Mouse (Mus musculus): ENCODE results near the gene 3110082I17Rik. TPM values are rescaled to one million over a fixed set of nuclear protein-coding genes. Genes with fewer than 3 reads are reported as not detected.

The 3110082I17Rik gene
- polyA plus RNA-seq, 2 experiments = 11.2 to 11.6 TPM

- H3K9me3 ChIP-seq (ENCODE audit: control insufficient read depth, low read length) = no peaks in the 10 kb centered on the region
- H3K4me1 ChIP-seq (replicated peaks; ENCODE audit: control insufficient read depth in 2 of 2, insufficient read depth in 2 of 2, low read length in 1 of 2) = peaks cover 34 to 50% of the 10 kb centered on the region in 2 experiments
- H3K27ac ChIP-seq = peak overlapping the region; percentile 75
- H3K4me2 ChIP-seq (ENCODE audit: low read depth) = peak overlapping the region; percentile 47
- H3K4me3 ChIP-seq (ENCODE audit: insufficient read depth in 1 of 2, low read depth in 2 of 2, low read length in 2 of 2) = peak overlapping the region in 1 of 2 experiments; percentile 15; a peak in 2 of 4 replicates
- DNase-seq (ENCODE audit: low read depth in 3 of 3, low spot score in 3 of 3) = peak in 1 of 3 experiments; percentile 62
- H3K27me3 ChIP-seq (ENCODE audit: control insufficient read depth, insufficient read depth, low read length) = no peaks in the 10 kb centered on the region
- H3K9ac ChIP-seq (replicated peaks) = peak overlapping the region; percentile 49
- WGBS (ENCODE audit: insufficient replicate concordance) = 23% methylated on average over 7 of the region's 7 CpGs
- peaks cover 45% of the 10 kb centered on the region for H3K36me3 ChIP-seq (replicated peaks; ENCODE audit: control insufficient read depth, insufficient read depth, low read depth)
- TF ChIP-seq EP300 (IDR thresholded peaks at IDR 0.05; ENCODE audit: low read depth) (peak; percentile 43; the same call in 1 of the 2 replicates), CTCF (IDR thresholded peaks at IDR 0.05; ENCODE audit: low read depth) (no peak)
- ATAC-seq (ENCODE audit: insufficient read depth) = peak; percentile 34
Observed at GRCm38 (mm10) chr5:139394399-139394798, 65.9 kb downstream of the 3110082I17Rik start.

DNA sequence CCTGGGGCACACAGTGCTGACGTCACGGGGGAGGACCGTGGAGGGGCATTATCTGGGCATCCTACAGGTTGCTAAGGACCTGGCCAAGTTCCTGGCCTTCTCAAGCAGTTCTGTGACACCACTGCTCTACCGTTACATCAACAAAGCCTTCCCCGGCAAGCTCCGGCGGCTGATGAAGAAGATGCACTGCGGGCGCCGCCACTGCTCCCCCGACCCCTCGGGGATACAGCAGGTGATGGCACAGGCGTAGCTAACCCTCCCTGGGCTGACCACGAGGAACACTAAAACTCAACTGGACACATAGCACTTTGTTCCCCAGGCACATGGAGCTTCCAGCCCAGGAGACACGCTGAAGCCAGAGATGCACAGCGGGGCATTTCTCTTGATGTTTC lies 67.1 kb downstream of the 3110082I17Rik start:
- no peaks in the 10 kb centered on the region for H3K9me3 ChIP-seq (ENCODE audit: control insufficient read depth, low read length)
- no peak for DNase-seq (ENCODE audit: low read depth in 3 of 3, low spot score in 3 of 3)
- WGBS (ENCODE audit: insufficient replicate concordance) = 90% methylated on average over 16 of the region's 16 CpGs
- peak overlapping the region; percentile 75 for H3K27ac ChIP-seq
- H3K36me3 ChIP-seq (replicated peaks; ENCODE audit: control insufficient read depth, insufficient read depth, low read depth) = peaks cover 45% of the 10 kb centered on the region
- no peak for ATAC-seq (ENCODE audit: insufficient read depth)
- H3K4me3 ChIP-seq (ENCODE audit: insufficient read depth in 1 of 2, low read depth in 2 of 2, low read length in 2 of 2) = no peak overlapping the region
- peaks cover 40 to 54% of the 10 kb centered on the region in 2 experiments for H3K4me1 ChIP-seq (replicated peaks; ENCODE audit: control insufficient read depth in 2 of 2, insufficient read depth in 2 of 2, low read length in 1 of 2)
- no peak overlapping the region for H3K9ac ChIP-seq (replicated peaks)
- peak overlapping the region; percentile 0; the same call in 1 of the 2 replicates for H3K4me2 ChIP-seq (ENCODE audit: low read depth)
- H3K27me3 ChIP-seq (ENCODE audit: control insufficient read depth, insufficient read depth, low read length) = no peaks in the 10 kb centered on the region
- TF ChIP-seq EP300 (IDR thresholded peaks at IDR 0.05; ENCODE audit: low read depth) = no peak
- TF ChIP-seq CTCF (IDR thresholded peaks at IDR 0.05; ENCODE audit: low read depth) = no peak

DNA sequence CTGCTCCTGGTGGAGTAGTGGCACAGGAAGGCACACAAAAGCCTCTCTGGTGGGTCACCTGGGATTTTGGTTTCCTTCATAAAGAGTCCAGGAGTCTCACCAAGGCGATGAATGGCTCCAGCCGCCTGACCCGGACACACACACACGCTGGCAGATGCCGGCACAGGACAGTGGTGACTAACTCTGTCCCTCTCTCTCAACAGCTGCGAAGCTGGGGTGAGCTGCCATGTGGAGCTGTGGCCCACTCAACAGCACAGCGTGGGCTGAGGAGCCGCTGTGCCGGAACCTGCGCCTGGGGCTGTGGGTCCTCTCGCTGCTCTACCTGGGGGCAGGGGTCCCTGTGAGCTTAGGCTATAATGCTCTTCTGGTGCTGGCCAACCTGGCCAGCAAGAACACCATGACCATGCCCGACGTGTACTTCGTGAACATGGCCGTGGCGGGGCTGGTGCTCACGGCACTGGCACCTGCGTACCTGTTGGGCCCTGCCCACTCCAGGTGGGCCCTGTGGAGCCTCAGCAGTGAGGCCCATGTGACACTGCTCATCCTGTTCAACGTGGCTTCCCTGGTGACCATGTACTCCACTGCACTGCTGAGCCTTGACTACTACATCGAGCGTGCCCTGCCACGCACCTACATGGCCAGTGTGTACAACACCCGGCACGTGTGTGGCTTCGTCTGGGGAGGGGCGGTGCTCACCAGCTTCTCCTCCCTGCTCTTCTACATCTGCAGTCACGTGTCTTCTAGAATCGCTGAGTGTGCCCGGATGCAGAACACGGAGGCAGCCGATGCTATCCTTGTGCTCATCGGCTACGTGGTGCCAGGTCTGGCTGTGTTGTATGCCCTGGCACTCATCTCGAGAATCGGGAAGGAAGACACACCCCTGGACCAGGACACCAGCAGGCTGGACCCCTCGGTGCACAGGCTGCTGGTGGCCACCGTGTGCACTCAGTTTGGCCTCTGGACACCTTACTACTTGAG lies 67.8 kb downstream of the 3110082I17Rik start:
- Histone ChIP-seq H3K36me3 (replicated peaks; ENCODE audit: control insufficient read depth, insufficient read depth, low read depth) (peaks cover 45% of the 10 kb centered on the region), H3K4me1 (replicated peaks; ENCODE audit: control insufficient read depth in 2 of 2, insufficient read depth in 2 of 2, low read length in 1 of 2) (peaks cover 43 to 54% of the 10 kb centered on the region in 2 experiments), H3K9me3 (ENCODE audit: control insufficient read depth, low read length) (no peaks in the 10 kb centered on the region), H3K27me3 (ENCODE audit: control insufficient read depth, insufficient read depth, low read length) (no peaks in the 10 kb centered on the region), H3K4me2 (ENCODE audit: low read depth) (peak overlapping the region; percentile 76; the same call in 1 of the 2 replicates), H3K4me3 (ENCODE audit: insufficient read depth in 1 of 2, low read depth in 2 of 2, low read length in 2 of 2) (no peak overlapping the region; a peak in 1 of 4 replicates), H3K27ac (no peak overlapping the region), H3K9ac (replicated peaks) (no peak overlapping the region; the same call in 1 of the 2 replicates)
- no peak for TF ChIP-seq CTCF (IDR thresholded peaks at IDR 0.05; ENCODE audit: low read depth)
- TF ChIP-seq EP300 (IDR thresholded peaks at IDR 0.05; ENCODE audit: low read depth) = no peak
- no peak for ATAC-seq (ENCODE audit: insufficient read depth)
- 92% methylated on average over 37 of the region's 37 CpGs for WGBS (ENCODE audit: insufficient replicate concordance)
- DNase-seq (ENCODE audit: low read depth in 3 of 3, low spot score in 3 of 3) = no peak

- Histone ChIP-seq H3K36me3 (replicated peaks; ENCODE audit: control insufficient read depth, insufficient read depth, low read depth) (peaks cover 45% of the 10 kb centered on the region), H3K4me2 (ENCODE audit: low read depth) (peak overlapping the region; percentile 76), H3K27me3 (ENCODE audit: control insufficient read depth, insufficient read depth, low read length) (no peaks in the 10 kb centered on the region), H3K9me3 (ENCODE audit: control insufficient read depth, low read length) (no peaks in the 10 kb centered on the region), H3K9ac (replicated peaks) (peak overlapping the region; percentile 96), H3K4me1 (replicated peaks; ENCODE audit: control insufficient read depth in 2 of 2, insufficient read depth in 2 of 2, low read length in 1 of 2) (peaks cover 51 to 63% of the 10 kb centered on the region in 2 experiments), H3K4me3 (ENCODE audit: insufficient read depth in 1 of 2, low read depth in 2 of 2, low read length in 2 of 2) (peak overlapping the region; percentile 70 to 71), H3K27ac (peak overlapping the region; percentile 100)
- no peak for TF ChIP-seq EP300 (IDR thresholded peaks at IDR 0.05; ENCODE audit: low read depth)
- TF ChIP-seq CTCF (IDR thresholded peaks at IDR 0.05; ENCODE audit: low read depth) = no peak
- DNase-seq (ENCODE audit: low read depth in 3 of 3, low spot score in 3 of 3) (no peak), ATAC-seq (ENCODE audit: insufficient read depth) (no peak)
- 81% methylated on average over 11 of the region's 11 CpGs for WGBS (ENCODE audit: insufficient replicate concordance)
Observed at GRCm38 (mm10) chr5:139391309-139391990, 68.9 kb downstream of the 3110082I17Rik start.

All from liver, embryonic 14.5 days (tissue).